Mouse (Mus musculus) thymus, adult 18-20 months (tissue): ENCODE results near the gene Scamp4.
"Not testable (repeated sequence)": the region's sequence is repeated elsewhere in the genome, so short reads cannot be mapped to it uniquely, and the experiment has no call there.

Experiments used
- DNase-seq, 2 experiments: peaks; one replicate each; pipeline ENCODE4 v3.0.0; 2022; ENCODE audit warnings: mixed read lengths in 2 of 2

Scamp4 gene

DNA sequence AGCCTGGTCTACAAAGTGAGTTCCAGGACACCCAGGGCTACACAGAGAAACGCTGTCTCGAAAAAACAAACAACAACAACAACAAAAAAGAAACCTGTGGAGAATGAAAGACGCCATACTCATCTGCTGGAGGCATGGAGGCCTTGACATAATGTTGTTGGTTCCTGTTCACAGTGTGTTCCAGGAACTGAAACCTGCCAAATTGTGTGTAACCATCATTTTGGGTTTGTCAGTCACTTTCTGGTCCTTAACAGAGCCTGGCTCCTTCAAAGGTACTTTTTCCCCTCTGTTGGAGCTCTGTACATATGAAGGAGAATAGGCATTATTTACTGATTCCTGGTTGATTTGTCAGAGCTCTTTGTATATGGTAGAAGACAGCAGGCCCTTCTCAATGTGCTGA is 9.2 kb downstream of the Scamp4 start:
- no peak for DNase-seq

DNA sequence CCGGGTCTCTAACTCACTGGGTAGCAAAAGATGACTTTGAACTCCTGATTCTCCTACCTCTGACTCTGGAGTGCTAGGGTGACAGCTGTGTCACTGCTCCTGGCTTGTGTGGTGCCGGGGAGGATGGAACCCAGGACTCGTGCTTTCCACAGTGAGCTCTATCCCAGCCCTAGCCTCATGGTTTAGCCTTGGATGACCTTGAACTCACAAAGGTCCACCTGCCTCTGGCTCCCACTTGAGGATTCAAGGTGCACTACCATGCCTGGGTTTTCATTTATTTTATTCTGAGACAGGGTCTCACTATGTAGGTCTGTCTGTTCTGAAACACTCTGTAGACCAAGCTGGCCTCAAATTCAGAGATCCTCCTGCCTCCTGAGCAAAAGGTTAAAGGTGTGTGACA is 11.1 kb downstream of the Scamp4 start:
- DNase-seq, result no peak

DNA sequence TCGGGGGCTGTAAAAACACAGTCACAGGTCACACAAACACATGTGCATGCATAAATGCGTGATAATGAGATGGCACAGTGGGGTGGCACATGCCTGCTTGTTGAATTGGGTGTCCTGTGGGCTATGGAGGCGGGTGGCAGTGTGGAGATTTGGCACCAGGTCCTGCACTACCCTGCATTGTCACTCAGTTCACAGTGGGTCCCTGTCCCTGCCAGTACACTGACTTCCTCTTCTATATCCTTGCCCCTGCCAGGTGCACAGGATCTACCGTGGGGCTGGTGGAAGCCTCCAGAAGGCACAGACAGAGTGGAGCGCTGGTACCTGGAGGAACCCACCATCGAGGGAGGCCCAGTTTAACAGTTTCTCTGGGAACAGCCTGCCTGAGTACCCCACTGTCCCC is 11.7 kb downstream of the Scamp4 start:
- no peak for DNase-seq

- DNase-seq, result peak; percentile 75 to 86
Observed at GRCm38 (mm10) chr10:80618181-80618580, 15.5 kb downstream of the Scamp4 start.

DNA sequence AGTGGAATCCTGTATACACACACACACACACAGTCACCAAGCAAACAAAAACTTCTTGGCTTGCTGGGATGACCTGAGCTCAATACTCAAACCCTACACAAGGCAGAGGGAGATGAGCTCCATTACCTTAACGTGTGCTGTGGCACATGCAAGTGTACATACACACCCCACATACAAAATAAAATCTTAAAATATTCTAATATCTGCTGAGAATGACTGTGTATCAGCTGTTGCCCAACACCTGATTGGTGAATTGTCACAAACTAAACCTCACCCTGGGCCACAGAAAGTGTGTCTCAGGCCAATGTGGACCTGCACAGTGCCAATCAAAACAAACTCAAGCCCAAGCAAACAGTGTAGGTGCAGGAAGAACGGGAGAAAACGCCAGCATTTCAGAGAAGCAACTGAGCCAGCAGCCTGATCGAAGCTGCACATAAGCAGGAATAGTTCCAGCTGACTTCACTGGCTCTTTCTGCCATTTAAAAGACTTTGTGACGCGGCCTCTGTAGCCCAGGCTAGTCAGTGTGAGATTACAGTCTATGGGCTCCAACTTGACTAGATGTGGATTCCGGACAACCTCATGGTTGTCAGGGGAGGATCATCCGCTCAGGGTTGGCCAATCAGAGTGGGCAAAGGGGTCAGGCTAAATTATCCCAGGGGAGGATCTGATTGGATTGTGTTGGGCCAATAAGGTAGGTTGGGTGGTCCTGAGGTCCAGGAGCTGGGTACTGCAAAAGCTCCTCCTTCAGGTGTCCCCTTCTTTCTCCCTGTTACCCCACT is 17.0 kb downstream of the Scamp4 start:
- DNase-seq, result no peak

DNA sequence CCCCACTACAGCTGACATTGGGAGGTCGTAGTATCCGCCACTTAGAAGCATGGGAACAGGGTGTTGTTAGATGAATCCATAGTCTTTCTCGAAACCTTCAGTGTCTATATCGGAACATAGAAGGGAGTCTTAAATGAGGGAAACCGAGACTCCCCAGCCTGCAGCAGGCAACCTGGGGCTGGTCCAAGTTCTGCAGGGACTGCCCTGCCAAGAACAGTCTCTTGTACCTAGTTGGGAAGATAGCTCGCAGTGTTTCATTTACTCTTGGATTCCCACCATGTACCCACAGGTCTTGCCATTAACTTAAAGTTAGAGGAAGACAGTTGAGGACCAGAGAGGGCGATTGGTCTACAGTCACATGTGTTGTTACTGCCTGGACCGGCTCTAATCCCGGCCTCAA is 17.7 kb downstream of the Scamp4 start:
- no peak for DNase-seq

DNA sequence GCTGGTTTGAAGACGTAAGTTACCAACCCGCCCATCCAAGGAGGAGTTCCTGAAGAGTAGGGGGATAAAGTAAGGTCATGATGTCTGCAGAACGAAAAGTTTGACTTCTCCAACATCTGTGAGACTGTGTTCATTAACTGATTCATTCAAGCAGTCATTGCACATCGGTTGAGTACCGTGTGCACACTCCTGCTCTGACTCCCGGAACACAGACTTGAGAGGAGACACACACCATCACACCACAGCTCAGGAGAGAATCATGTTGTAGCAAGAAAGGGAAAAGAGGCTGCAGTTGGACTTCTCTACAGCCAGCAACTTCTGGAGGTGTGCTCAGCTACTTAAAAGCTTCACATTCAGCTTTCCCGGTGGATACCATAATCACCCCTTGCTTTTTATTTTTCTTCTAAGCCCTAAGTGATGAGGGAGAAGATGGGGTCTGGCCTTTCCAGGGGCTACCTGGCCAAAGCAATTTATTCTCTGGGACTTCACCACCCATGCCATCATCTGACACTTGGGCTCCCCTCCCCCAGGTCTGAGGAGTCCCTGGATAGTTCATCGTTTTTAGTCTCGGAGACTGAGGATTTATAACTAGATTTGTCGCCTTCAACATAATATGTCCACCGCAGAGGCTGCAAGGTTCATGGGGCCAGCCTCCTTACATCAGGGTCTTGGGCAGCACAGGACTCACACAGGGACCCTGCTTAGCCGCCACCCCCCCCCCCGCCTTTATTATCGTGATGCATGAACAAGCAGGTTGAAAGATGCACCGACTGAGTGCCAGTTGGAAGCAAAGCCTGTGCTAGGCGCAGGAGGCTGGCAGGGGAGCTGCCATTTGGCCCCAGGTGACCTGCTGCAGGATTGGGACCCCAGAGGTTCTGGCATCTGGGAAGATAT is 18.4 kb downstream of the Scamp4 start:
- DNase-seq, result no peak

GRCm38 (mm10) chr10:80621690-80621939 is 18.9 kb downstream of the Scamp4 start:
- no peak for DNase-seq

DNA sequence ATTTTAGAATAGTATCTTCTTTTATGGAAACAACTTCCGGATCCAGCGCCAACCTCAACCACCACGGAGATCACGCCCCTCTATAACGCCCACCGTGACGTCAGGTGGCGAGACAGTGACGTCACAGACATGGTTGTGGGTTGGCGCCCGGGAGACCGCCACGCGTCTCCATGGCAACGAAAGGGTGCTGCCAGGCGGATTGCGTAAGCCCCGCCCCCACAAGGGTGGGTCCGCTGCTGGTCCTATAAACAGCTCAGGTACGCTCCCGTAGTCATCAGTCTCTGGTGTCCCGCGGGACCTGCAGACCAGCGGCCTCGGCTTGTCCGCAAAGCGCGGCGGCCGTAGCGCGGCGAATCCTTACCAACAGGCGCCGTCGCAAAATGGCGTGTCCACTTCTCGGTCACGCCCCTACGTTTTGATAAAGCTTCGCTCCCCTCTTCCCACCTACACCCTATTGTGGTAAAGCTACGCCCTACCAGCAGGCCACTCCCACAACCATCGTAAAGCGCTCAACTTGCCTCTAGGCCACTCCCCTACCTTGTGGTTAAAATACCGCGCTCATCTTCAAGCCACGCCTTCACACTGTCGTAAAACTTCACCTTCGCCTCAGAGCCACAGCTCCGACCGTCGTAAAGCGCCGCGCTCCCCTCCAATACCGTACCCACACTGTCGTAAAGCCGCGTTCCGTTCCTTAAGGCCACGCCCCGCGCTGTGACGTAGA is 19.4 kb downstream of the Scamp4 start:
- DNase-seq, result peak; percentile 96 to 99

- peak; percentile 68 to 80 for DNase-seq
Observed at GRCm38 (mm10) chr10:80622661-80623456, 20.2 kb downstream of the Scamp4 start, which contains the start of gene Csnk1g2. Gene Csnk1g2, plus strand, starts transcription at chr10:80622838.

- peak; percentile 76 to 83 for DNase-seq
Observed at GRCm38 (mm10) chr10:80623457-80624191, 21.0 kb downstream of the Scamp4 start.

DNA sequence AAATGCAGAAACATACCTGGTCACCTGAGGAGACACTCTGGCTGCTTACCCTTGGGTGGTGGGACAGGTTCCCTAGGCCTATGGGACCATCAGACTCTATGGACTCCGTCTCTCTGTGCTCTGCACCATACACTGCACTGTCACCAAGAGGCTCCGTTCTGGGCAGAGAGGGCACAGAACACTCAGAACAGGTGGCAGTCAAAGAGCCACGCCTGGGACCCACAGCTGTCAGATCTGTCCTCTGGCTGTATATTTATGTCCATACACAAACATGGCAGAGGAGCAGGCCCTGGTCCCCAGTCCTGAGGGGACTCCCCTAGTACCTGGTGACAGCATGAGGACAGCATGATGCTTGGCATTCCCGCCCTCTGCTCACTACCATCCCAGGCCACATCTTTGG is 23.1 kb downstream of the Scamp4 start:
- DNase-seq, result no peak

DNA sequence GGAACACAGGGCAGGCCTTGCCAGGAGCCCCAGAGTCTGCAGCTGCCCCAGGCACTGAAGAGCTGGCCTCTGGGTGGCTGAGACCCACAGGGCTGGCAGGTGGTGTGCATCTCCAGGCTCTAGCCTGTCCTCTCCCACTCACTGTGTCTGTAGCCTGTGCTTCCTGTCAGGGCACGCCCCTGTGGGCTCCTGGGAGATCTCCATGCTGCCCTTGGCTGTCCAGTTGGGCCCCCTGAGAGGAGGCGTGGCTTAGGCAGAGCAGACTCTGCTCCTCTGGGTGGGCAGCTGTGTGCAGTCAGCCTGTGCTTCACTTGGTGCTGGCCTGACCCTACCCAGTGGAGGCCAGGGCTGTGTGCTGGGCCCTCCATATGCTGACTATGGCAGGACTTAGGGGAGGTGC is 25.0 kb downstream of the Scamp4 start:
- no peak for DNase-seq

DNA sequence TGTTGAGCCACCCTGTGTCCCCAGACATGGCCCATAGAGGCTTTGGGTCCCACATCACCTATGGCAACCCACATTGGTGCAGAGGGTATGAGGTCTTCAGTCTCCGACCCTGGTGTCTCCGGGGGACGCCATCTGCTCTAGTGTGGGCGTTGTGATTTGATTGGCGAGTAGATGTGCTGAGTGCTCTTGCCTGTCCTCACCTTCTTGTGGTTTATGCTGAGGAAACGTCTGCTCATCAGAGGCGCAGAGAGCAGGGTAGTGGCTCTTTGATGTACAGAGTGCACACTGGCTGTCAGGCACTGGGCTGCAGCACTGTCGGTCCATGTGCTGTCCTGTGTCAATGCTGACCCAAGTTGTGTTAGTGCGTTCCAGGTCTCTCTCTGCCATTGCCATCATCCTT is 26.3 kb downstream of the Scamp4 start:
- DNase-seq, result no peak

DNA sequence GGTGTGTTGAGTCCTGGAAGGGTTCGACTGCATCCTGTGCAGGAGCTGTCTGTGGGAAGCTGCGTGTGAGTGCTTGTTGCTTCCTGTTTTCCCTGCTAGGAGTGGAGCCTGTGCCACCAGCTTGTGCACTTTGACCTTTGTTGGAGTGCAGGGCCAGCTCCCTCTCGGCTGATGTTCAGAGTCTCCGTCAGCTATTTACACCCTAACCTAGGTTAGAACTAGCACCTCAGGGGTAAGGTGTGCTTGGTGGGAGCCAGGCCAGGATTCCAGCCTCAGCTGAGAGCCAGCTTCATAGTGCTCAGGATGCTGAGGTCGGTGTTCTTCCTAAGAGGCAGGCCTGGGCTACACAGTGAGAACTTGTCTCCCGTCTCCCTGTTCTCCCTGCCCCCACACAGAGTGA is 32.7 kb downstream of the Scamp4 start:
- no peak for DNase-seq

DNA sequence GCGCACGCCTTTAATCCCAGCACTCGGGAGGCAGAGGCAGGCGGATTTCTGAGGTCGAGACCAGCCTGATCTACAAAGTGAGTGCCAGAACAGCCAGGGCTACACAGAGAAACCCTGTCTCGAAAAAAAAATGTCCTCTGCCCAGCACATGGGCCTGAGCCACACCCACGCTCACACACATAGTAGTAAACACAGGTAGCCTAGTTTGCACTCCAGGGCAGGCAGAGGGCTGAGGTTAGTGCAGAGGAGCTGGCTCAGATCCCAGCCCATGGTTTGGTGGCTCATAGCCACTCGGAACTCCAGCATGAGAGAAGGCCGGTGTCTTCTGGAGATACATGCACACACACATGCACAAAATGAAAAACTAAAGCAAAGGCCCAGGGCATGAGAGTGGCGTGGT is 44.3 kb downstream of the Scamp4 start:
- DNase-seq, result no peak

GRCm38 (mm10) chr10:80649910-80650309 is 47.2 kb downstream of the Scamp4 start:
- DNase-seq, result not testable (repeated sequence)

- no peak for DNase-seq
Observed at GRCm38 (mm10) chr10:80650392-80650791, 47.7 kb downstream of the Scamp4 start.

DNA sequence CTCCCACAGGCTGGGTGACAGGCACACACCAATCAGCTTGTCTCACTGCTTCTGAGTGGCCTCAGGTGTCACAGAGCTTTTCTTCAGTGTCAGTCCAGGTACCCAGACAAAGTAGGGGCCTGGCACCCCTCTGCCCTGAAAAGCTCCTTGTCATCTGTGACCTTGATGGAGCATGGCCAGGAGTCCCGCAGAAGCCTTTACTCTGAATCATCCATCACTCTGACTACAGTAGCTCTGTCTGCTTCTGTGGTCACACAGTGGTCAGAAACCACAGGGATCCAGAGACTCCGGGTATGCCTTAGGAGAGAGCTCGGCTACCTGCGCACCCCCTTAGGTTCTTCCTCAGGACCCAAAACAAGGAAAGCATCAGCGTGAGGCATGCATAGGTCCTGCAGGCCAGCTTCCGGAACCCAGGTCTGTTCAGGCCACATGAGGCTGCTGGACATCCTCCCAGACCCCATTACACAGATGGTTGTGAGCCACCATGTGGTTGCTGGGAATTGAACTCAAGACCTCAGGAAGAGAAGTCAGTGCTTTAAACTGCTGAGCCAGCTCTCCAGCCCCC is 50.6 kb downstream of the Scamp4 start:
- no peak for DNase-seq

DNA sequence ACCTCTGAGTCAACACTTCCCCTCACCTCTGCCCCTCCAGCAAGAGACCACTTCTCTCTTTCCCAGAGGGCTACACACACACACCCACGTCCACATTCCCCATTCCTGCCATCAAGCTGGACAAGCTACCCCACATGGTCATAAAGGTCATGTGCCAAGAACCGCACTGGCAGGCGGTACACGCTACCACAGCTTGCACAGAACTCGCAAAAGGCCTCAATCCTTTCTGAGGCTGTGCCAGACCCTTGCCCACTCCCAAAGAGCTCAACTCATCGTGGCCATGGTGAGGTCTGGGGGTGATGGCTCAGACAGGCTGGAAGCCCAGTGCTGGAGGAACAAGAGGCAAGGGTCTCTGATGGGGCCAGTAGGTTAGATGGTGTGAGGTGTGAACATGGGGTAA is 52.2 kb downstream of the Scamp4 start:
- no peak for DNase-seq

- no peak for DNase-seq
Observed at GRCm38 (mm10) chr10:80655406-80656129, 52.9 kb downstream of the Scamp4 start.
